Mouse (Mus musculus) hindbrain, postnatal 0 days (tissue): Measurements from ENCODE around the gene Hcrtr2. TPM values are rescaled to one million over a fixed set of nuclear protein-coding genes. Genes with fewer than 3 reads are reported as not detected.

ENCODE experiments used
- ATAC-seq: fragments of 200-750 bp; cut with Nextera tagmentation; 2 replicates; pipeline ENCODE4 v1.8.0; 2017; ENCODE audit warnings: mild to moderate bottlenecking, moderate TSS enrichment, moderate library complexity
- DNase-seq: peaks from one replicate; pipeline ENCODE4 v3.0.0-alpha.2; 2015; ENCODE audit warnings: low spot score
- H3K27ac ChIP-seq: fragments of 300-500 bp; sonication (generic); 2 replicates; pipeline ENCODE4 v1.5.1; 2014; ENCODE audit warnings: mild to moderate bottlenecking
- H3K27me3 ChIP-seq: fragments of 300-500 bp; sonication (generic); 2 replicates; pipeline ENCODE4 v1.6.1; 2014; ENCODE audit warnings: low read length, mixed read lengths; ENCODE audit not compliant: insufficient read depth
- H3K36me3 ChIP-seq: fragments of 300-500 bp; sonication (generic); 2 replicates; pipeline ENCODE4 v1.6.1; 2014; ENCODE audit warnings: low read length, mixed read lengths; ENCODE audit not compliant: insufficient read depth
- H3K4me1 ChIP-seq: fragments of 300-500 bp; sonication (generic); 2 replicates; pipeline ENCODE4 v1.6.1; 2014; ENCODE audit warnings: antibody characterized with exemption, low read length, mixed read lengths; ENCODE audit not compliant: insufficient read depth
- H3K4me2 ChIP-seq: fragments of 300-500 bp; sonication (generic); 2 replicates; pipeline ENCODE4 v1.6.1; 2014; ENCODE audit warnings: low read depth, mild to moderate bottlenecking, low read length, moderate library complexity, mixed read lengths
- H3K4me3 ChIP-seq: fragments of 300-500 bp; sonication (generic); 2 replicates; pipeline ENCODE4 v1.5.1; 2014; ENCODE audit warnings: low read length
- H3K9ac ChIP-seq: fragments of 300-500 bp; sonication (generic); replicated peaks from 2 replicates; pipeline ENCODE4 v1.6.1; 2014; ENCODE audit warnings: mild to moderate bottlenecking, low read length, moderate library complexity, mixed read lengths
- H3K9me3 ChIP-seq: fragments of 300-500 bp; sonication (generic); 2 replicates; pipeline ENCODE4 v1.6.1; 2016; ENCODE audit warnings: low read length, mixed read lengths
- CTCF ChIP-seq: IDR thresholded peaks from 2 replicates; pipeline ENCODE4 v1.5.1; 2016; ENCODE audit warnings: antibody characterized with exemption, control low read depth, low read depth
- WGBS: fragments of 180-500 bp; shearing (Covaris S2); extraction: QIAGEN DNeasy Blood & Tissue Kit; methylation state at CpG from one replicate; pipeline ENCODE4 v1.1.7; 2014; 5-methylcytosine and 5-hydroxymethylcytosine counted together
- polyA plus RNA-seq: library from polyadenylated mRNA; unstranded; fragments of >200 nt; fragmentation: Nextera tagmentation; extraction: Ambion mirVana; gene quantifications from 2 replicates; pipeline ENCODE4 v1.2.1, GENCODE M21; 2015
- total RNA-seq: library from RNA; depleted of rRNA; stranded (reverse); fragments of >200 nt; gene quantifications from 2 replicates; pipeline ENCODE4 v1.2.3, GENCODE M21; 2014; rRNA removed

The Hcrtr2 gene
- total and polyA plus RNA-seq, 2 experiments from 2014 or later: 6.4 to 8.4 TPM

- TF ChIP-seq CTCF: no peak
- 81% methylated on average over 4 of the region's 4 CpGs for WGBS
- ATAC-seq: no peak
Measured at GRCm38 (mm10) chr9:76196917-76197316, 126.7 kb downstream of the Hcrtr2 start.

GRCm38 (mm10) chr9:76179221-76179620, 144.4 kb downstream of the Hcrtr2 start:
- Histone ChIP-seq H3K4me3 (no peak overlapping the region), H3K4me2 (no peak overlapping the region), H3K27me3 (no peaks in the 10 kb centered on the region), H3K9ac (no peak overlapping the region), H3K36me3 (no peaks in the 10 kb centered on the region), H3K9me3 (no peaks in the 10 kb centered on the region), H3K4me1 (no peaks in the 10 kb centered on the region), H3K27ac (no peak overlapping the region)
- DNase-seq: no peak
- TF ChIP-seq CTCF: no peak
- ATAC-seq: no peak

More at GRCm38 (mm10) chr9:76196917-76197316, 126.7 kb downstream of the Hcrtr2 start:
- no peak overlapping the region for H3K27ac ChIP-seq
- H3K9me3 ChIP-seq: no peaks in the 10 kb centered on the region
- no peak for DNase-seq
- no peaks in the 10 kb centered on the region for H3K27me3 ChIP-seq
- no peak overlapping the region for H3K9ac ChIP-seq
- no peak overlapping the region for H3K4me3 ChIP-seq
- no peaks in the 10 kb centered on the region for H3K4me1 ChIP-seq
- no peaks in the 10 kb centered on the region for H3K36me3 ChIP-seq
- H3K4me2 ChIP-seq: no peak overlapping the region

Other genes with a start within 250 kb of the Hcrtr2 start
- 0.10 TPM in 1 of 2 replicates, not detected in the other for gene Gfral, start 110.2 kb downstream of the Hcrtr2 start, total RNA-seq
- gene Gfral, start 110.2 kb downstream of the Hcrtr2 start, polyA plus RNA-seq: not detected in 2 replicates
- gene Fam83b, start 243.3 kb upstream of the Hcrtr2 start, total RNA-seq: 0.36 TPM in 1 of 2 replicates, not detected in the other
- gene Fam83b, start 243.3 kb upstream of the Hcrtr2 start, polyA plus RNA-seq: 0.09 and 0.18 TPM in 2 replicates